Mouse (Mus musculus) c-Kit-positive CD71-positive TER-119-negative erythroid progenitor cells, embryonic 14.5 days (primary cell): ENCODE measurements around the gene Jmjd4.

Experiments used
- DNase-seq: peaks from one replicate; pipeline ENCODE4 v3.0.0-alpha.2; 2013; ENCODE audit warnings: low read depth

Jmjd4 gene

GRCm38 (mm10) chr11:59471413-59472325 is 21.8 kb downstream of the Jmjd4 start:
- no peak for DNase-seq

GRCm38 (mm10) chr11:59472326-59472677 is 22.5 kb downstream of the Jmjd4 start, which contains the start of gene Zfp867:
TSS of gene Zfp867 (minus strand) at chr11:59472474.
- DNase-seq, result peak; percentile 84

- no peak for DNase-seq
These were observed 27.4 kb downstream of the Jmjd4 start for GRCm38 (mm10) chr11:59477240-59477639.

GRCm38 (mm10) chr11:59483212-59483611 is 33.4 kb downstream of the Jmjd4 start:
- DNase-seq, result peak; percentile 57

- DNase-seq, result no peak
These were observed 35.8 kb downstream of the Jmjd4 start for GRCm38 (mm10) chr11:59485641-59486040.

- DNase-seq, result no peak
These were observed 36.4 kb downstream of the Jmjd4 start for GRCm38 (mm10) chr11:59486222-59486621.

GRCm38 (mm10) chr11:59496672-59497310 is 46.9 kb downstream of the Jmjd4 start:
- no peak for DNase-seq

- no peak for DNase-seq
These were observed 47.9 kb downstream of the Jmjd4 start for GRCm38 (mm10) chr11:59497747-59498146.

- DNase-seq, result no peak
These were observed 52.3 kb downstream of the Jmjd4 start for GRCm38 (mm10) chr11:59501978-59502700.

GRCm38 (mm10) chr11:59505351-59505838 is 55.5 kb downstream of the Jmjd4 start:
- DNase-seq, result peak; percentile 65

- DNase-seq, result peak; percentile 39
These were observed 56.2 kb downstream of the Jmjd4 start for GRCm38 (mm10) chr11:59505839-59506712.

GRCm38 (mm10) chr11:59506713-59507074 is 56.8 kb downstream of the Jmjd4 start:
- DNase-seq, result no peak
